Mouse (Mus musculus) CH12.LX (cell line): ENCODE data around the gene Olfr1410. TPM values are rescaled to one million over a fixed set of nuclear protein-coding genes. Genes with fewer than 3 reads are reported as not detected.

ENCODE experiments used
- DNase-seq: peaks from one replicate; pipeline ENCODE4 v3.0.0-alpha.2; 2013; ENCODE audit errors: extremely low read depth
- H3K27ac ChIP-seq: 2 replicates; pipeline ENCODE4 v1.5.1; 2012; ENCODE audit warnings: low read depth, mild to moderate bottlenecking, control low read depth, moderate library complexity; ENCODE audit not compliant: insufficient read depth
- H3K27me3 ChIP-seq: replicated peaks from 2 replicates; pipeline ENCODE3; 2012; ENCODE audit warnings: inconsistent platforms
- H3K36me3 ChIP-seq, 2 experiments: replicated peaks in 1 of 2; 2 replicates each; pipeline versions ENCODE3 to v1.6.1; 2012; ENCODE audit warnings: inconsistent platforms in 1 of 2, low read length in 1 of 2, mild to moderate bottlenecking in 1 of 2, mixed read lengths in 1 of 2, moderate library complexity in 1 of 2; ENCODE audit not compliant: control insufficient read depth in 1 of 2, insufficient read depth in 1 of 2
- H3K4me1 ChIP-seq, 2 experiments: 2 replicates each; pipeline ENCODE4 v1.6.1; 2012; ENCODE audit warnings: inconsistent platforms in 1 of 2, moderate library complexity in 1 of 2; ENCODE audit not compliant: insufficient read depth in 2 of 2, control insufficient read depth in 1 of 2
- H3K4me2 ChIP-seq: 2 replicates; pipeline ENCODE4 v1.6.1; 2012; ENCODE audit warnings: low read depth, mild to moderate bottlenecking, control low read depth; ENCODE audit not compliant: poor library complexity, insufficient read depth, severe bottlenecking
- H3K4me3 ChIP-seq, 3 experiments: fragments of 150-350 bp in 1 of 3; sonication (generic) in 1 of 3; replicated peaks in 1 of 3; 2 replicates each; pipeline versions ENCODE3 to v1.5.1; 2011 to 2012; ENCODE audit warnings: low read depth in 2 of 3, low read length in 2 of 3, mild to moderate bottlenecking in 2 of 3, moderate library complexity in 2 of 3, control low read depth in 1 of 3, improper control_type of control experiment in 1 of 3, inconsistent platforms in 1 of 3, mixed read lengths in 1 of 3; ENCODE audit not compliant: poor library complexity in 1 of 3
- H3K79me2 ChIP-seq: replicated peaks from 2 replicates; pipeline ENCODE4 v1.6.1; 2012; ENCODE audit warnings: mild to moderate bottlenecking, moderate library complexity; ENCODE audit not compliant: control insufficient read depth, poor library complexity, insufficient read depth, severe bottlenecking; ENCODE audit errors: extremely low read depth
- H3K9ac ChIP-seq: 2 replicates; pipeline ENCODE4 v1.6.1; 2012; ENCODE audit warnings: low read depth, mild to moderate bottlenecking, control low read depth, moderate library complexity; ENCODE audit not compliant: insufficient read depth
- H3K9me3 ChIP-seq: replicated peaks from 2 replicates; pipeline ENCODE3; 2012; ENCODE audit warnings: low read length, inconsistent platforms, mixed read lengths
- CTCF ChIP-seq, 2 experiments: IDR thresholded peaks in 1 of 2; conservative IDR thresholded peaks in 1 of 2; 2 replicates each; pipeline ENCODE4 v1.5.1; 2011 to 2012; ENCODE audit warnings: low read depth in 2 of 2, low read length in 2 of 2, improper control_type of control experiment in 1 of 2, inconsistent platforms in 1 of 2, mild to moderate bottlenecking in 1 of 2, moderate library complexity in 1 of 2
- ELF1 ChIP-seq: IDR thresholded peaks from 2 replicates; pipeline ENCODE4 v1.6.1; 2014; ENCODE audit warnings: low read depth, mild to moderate bottlenecking, inconsistent platforms, low read length, improper control_type of control experiment
- JUN ChIP-seq: IDR thresholded peaks from 2 replicates; pipeline ENCODE4 v1.6.1; 2011; ENCODE audit warnings: low read depth, mild to moderate bottlenecking, low read length, improper control_type of control experiment, moderate library complexity; ENCODE audit not compliant: insufficient read depth
- JUND ChIP-seq: conservative IDR thresholded peaks from 2 replicates; pipeline ENCODE4 v1.6.1; 2011; ENCODE audit warnings: low read depth, low read length, improper control_type of control experiment
- MAX ChIP-seq: IDR thresholded peaks from 2 replicates; pipeline ENCODE4 v1.6.1; 2011; ENCODE audit warnings: low read length, improper control_type of control experiment
- MEF2A ChIP-seq: IDR thresholded peaks from 2 replicates; pipeline ENCODE4 v1.6.1; 2014; ENCODE audit warnings: low read depth, mild to moderate bottlenecking, inconsistent platforms, low read length, improper control_type of control experiment, borderline replicate concordance
- MXI1 ChIP-seq: IDR thresholded peaks from 2 replicates; pipeline ENCODE4 v1.6.1; 2011; ENCODE audit warnings: mild to moderate bottlenecking, low read depth, low read length, improper control_type of control experiment
- NELFE ChIP-seq: IDR thresholded peaks from 2 replicates; pipeline ENCODE4 v1.6.1; 2011; ENCODE audit warnings: low read depth, low read length, improper control_type of control experiment
- NRF1 ChIP-seq: IDR thresholded peaks from 2 replicates; pipeline ENCODE4 v1.6.1; 2014; ENCODE audit warnings: low read depth, mild to moderate bottlenecking, inconsistent platforms, low read length, improper control_type of control experiment, moderate library complexity
- PAX5 ChIP-seq: IDR thresholded peaks from 2 replicates; pipeline ENCODE4 v1.6.1; 2012; ENCODE audit warnings: low read length, inconsistent platforms, mixed read lengths
- RAD21 ChIP-seq: IDR thresholded peaks from 2 replicates; pipeline ENCODE4 v1.6.1; 2011; ENCODE audit warnings: low read depth, mild to moderate bottlenecking, low read length, improper control_type of control experiment, moderate library complexity
- SIN3A ChIP-seq: IDR thresholded peaks from 2 replicates; pipeline ENCODE4 v1.6.1; 2012; ENCODE audit warnings: low read length, improper control_type of control experiment, inconsistent platforms
- TBP ChIP-seq: conservative IDR thresholded peaks from 2 replicates; pipeline ENCODE4 v1.6.1; 2011; ENCODE audit warnings: low read depth, low read length, improper control_type of control experiment
- USF1 ChIP-seq: IDR thresholded peaks from 2 replicates; pipeline ENCODE4 v1.6.1; 2014; ENCODE audit warnings: low read depth, mild to moderate bottlenecking, inconsistent platforms, low read length, improper control_type of control experiment
- ZC3H11A ChIP-seq: IDR thresholded peaks from 2 replicates; pipeline ENCODE4 v1.6.1; 2012; ENCODE audit warnings: low read depth, mild to moderate bottlenecking, inconsistent platforms, low read length, improper control_type of control experiment
- ZNF384 ChIP-seq: IDR thresholded peaks from 2 replicates; pipeline ENCODE4 v1.6.1; 2012; ENCODE audit warnings: low read depth, low read length, improper control_type of control experiment, inconsistent platforms
- dilution Hi-C: fragments of 300-500 bp; cut with MboI; formaldehyde crosslinking; loops from 2 replicates; pipeline ENCODE4 v1.14.3; 2020; ENCODE audit warnings: low sequenced_read_pairs; ENCODE audit not compliant: extremely low pct_unique_long_range_greater_than_20kb, extremely low pct_ligation_motif_present
- in situ Hi-C: fragments of 300-500 bp; cut with MboI; formaldehyde crosslinking; loops from 3 replicates; pipeline ENCODE4 v1.14.3; 2019; ENCODE audit warnings: low sequenced_read_pairs, low pct_ligation_motif_present, low pct_unique_long_range_greater_than_20kb, mixed read lengths
- polyA plus RNA-seq: library from polyadenylated mRNA; unstranded; fragments of >175 nt; gene quantifications from 2 replicates; pipeline ENCODE4 v1.2.1, GENCODE M21; 2012; ENCODE audit warnings: low read depth; ENCODE audit not compliant: insufficient read length
- total RNA-seq, 2 experiments: library from RNA; depleted of rRNA; stranded (reverse); fragments of 300-350 nt in 1 of 2; fragments of >200 nt in 1 of 2; gene quantifications; 2 replicates each; pipeline ENCODE4 v1.2.3; 2012 to 2014

Gene Olfr1410
- total and polyA plus RNA-seq, 3 experiments, result 0.08 TPM; not detected in 2

DNA sequence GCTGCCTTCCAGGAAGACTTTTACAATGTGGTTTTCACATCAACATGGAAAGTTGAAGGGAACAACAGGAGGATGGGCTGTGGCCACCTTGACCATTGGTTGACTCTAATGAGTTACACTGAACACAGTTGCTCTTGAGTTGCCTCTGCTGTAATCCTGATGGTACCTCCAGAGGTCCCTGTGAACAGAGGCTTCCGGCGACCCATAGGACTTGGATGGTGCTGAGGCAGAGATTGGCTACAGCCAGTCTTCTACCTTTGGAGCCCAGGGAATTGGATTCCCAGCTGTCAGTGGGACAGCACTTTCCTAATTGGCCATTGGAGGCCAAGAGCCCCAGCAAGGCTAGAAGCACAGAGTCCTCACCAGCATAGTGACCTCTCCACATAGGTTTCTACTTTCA is 20.1 kb upstream of the Olfr1410 start, which contains the start of gene Olfr1412:
Olfr1412 (plus strand) TSS at position 301 of the 400 bp plus-strand sequence.
- H3K9ac ChIP-seq, result no peak within 1 kb of the TSS
- no peak within 1 kb of the TSS for H3K4me2 ChIP-seq
- no peak within 1 kb of the TSS for H3K4me3 ChIP-seq
- H3K36me3 ChIP-seq, result no peaks in the 10 kb centered on the region
- H3K79me2 ChIP-seq, result no peaks in the 10 kb centered on the region
- H3K27ac ChIP-seq, result no peak within 1 kb of the TSS
- in situ Hi-C loops, result no loop called here
- dilution Hi-C loops, result no loop called here
- TF ChIP-seq MEF2A (no peak), JUN (no peak), NELFE (no peak), SIN3A (no peak)
- H3K4me1 ChIP-seq, result no peaks in the 10 kb centered on the region
- no peak for DNase-seq
- H3K9me3 ChIP-seq, result no peaks in the 10 kb centered on the region
- peaks cover 72% of the 10 kb centered on the region for H3K27me3 ChIP-seq

DNA sequence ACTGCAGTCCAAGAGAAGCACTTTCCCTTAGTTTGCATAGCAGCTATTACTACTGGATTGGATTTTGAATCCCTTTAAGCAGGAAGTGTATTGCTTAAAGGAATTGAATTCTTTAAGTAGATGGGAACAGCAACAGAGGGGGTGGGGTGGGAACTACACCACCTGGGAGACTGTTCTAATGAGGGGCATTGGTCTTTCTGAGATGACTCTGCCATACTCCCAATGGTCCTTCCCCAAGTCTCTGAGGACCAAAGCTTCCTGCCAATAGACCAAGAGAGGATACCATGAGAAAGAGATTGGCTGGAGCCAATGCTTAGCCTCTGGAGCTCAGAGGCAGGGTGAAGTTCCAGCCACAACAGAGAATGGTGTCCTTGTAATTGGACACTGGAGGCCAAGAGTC is 11.5 kb upstream of the Olfr1410 start, which contains the start of gene Olfr1411:
Olfr1411 (plus strand) TSS at position 301 of the 400 bp plus-strand sequence.
- in situ Hi-C loops, result no loop called here

DNA sequence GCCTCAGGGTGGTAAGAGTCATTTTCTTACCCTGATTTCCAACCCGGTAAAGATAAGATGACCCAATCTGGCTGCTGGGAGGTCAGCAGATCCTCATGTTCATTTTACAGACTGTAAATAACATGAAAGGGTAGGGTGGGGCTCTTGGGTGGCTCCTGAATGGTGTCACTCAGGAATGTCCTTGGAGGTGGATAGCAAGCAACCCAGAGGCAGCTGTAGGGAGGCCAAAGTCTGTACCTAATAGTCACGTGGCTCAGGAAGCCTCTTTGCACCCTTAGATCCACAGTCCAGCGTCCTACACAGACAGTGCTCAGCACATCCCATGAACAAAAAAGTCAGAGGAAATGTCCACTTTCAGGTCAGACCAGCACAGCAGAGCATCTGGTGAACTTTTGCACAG is 9.6 kb upstream of the Olfr1410 start:
- H3K27me3 ChIP-seq, result peaks cover 75% of the 10 kb centered on the region
- dilution Hi-C loops (no loop called here), in situ Hi-C loops (no loop called here)
- no peak for DNase-seq
- H3K9ac ChIP-seq, result no peak overlapping the region
- no peak overlapping the region for H3K4me2 ChIP-seq
- no peak overlapping the region for H3K27ac ChIP-seq
- H3K4me1 ChIP-seq, result 0 out of 4 replicates have a peak, but pooled peaks cover 0 to 3% of the 10 kb centered on the region in 2 experiments
- no peaks in the 10 kb centered on the region for H3K79me2 ChIP-seq
- no peaks in the 10 kb centered on the region for H3K9me3 ChIP-seq
- H3K4me3 ChIP-seq, result no peak overlapping the region
- H3K36me3 ChIP-seq, result no peaks in the 10 kb centered on the region
- TF ChIP-seq NRF1, result no peak
- no peak for TF ChIP-seq CTCF (conservative IDR thresholded peaks at IDR 0.05 in 1 of 2, IDR thresholded peaks at IDR 0.05 in 1 of 2; ENCODE audit: low read depth in 2 of 2, low read length in 2 of 2)
- TF ChIP-seq TBP, result no peak
- TF ChIP-seq ZNF384, result no peak
- TF ChIP-seq ZC3H11A, result no peak
- TF ChIP-seq RAD21, result no peak
- TF ChIP-seq JUND, result no peak
- TF ChIP-seq MXI1, result no peak
- TF ChIP-seq, all 38 proteins: peak for 0

More for the DNA sequence above, 11.5 kb upstream of the Olfr1410 start, which contains the start of gene Olfr1411:
- H3K36me3 ChIP-seq, result no peaks in the 10 kb centered on the region
- H3K4me3 ChIP-seq, result no peak within 1 kb of the TSS
- dilution Hi-C loops, result no loop called here
- TF ChIP-seq PAX5, result no peak
- TF ChIP-seq USF1, result no peak
- TF ChIP-seq MEF2A, result no peak
- no peak for TF ChIP-seq TBP
- no peak for TF ChIP-seq MAX
- no peak for TF ChIP-seq ELF1
- no peaks in the 10 kb centered on the region for H3K79me2 ChIP-seq
- no peak within 1 kb of the TSS for H3K9ac ChIP-seq
- no peak within 1 kb of the TSS for H3K27ac ChIP-seq
- H3K27me3 ChIP-seq, result peaks cover 78% of the 10 kb centered on the region
- DNase-seq, result no peak
- no peak within 1 kb of the TSS for H3K4me2 ChIP-seq
- H3K9me3 ChIP-seq, result no peaks in the 10 kb centered on the region
- H3K4me1 ChIP-seq, result 0 out of 4 replicates have a peak, but pooled peaks cover 0 to 3% of the 10 kb centered on the region in 2 experiments
